Mouse (Mus musculus) MEL (cell line): ENCODE data around the gene Cysrt1. TPM values are rescaled to one million over a fixed set of nuclear protein-coding genes. Genes with fewer than 3 reads are reported as not detected.

Experiments used
- DNase-seq: peaks from one replicate; pipeline ENCODE4 v3.0.0; 2011; ENCODE audit warnings: low read depth, low spot score
- H3K27ac ChIP-seq: 2 replicates; pipeline ENCODE4 v1.5.1; 2012; ENCODE audit warnings: low read depth, mild to moderate bottlenecking, control low read depth, low read length, moderate library complexity; ENCODE audit not compliant: control insufficient read depth
- H3K27me3 ChIP-seq, 2 experiments: fragments of 150-350 bp in 1 of 2; sonication (generic) in 1 of 2; 2 replicates each; pipeline ENCODE4 v1.6.1; 2012; ENCODE audit warnings: low read length in 2 of 2, mild to moderate bottlenecking in 2 of 2, improper control_type of control experiment in 1 of 2, moderate library complexity in 1 of 2; ENCODE audit not compliant: insufficient read depth in 2 of 2, control insufficient read depth in 1 of 2
- H3K36me3 ChIP-seq, 2 experiments: 2 replicates each; pipeline ENCODE4 v1.6.1; 2012 to 2014; ENCODE audit warnings: low read length in 2 of 2, improper control_type of control experiment in 1 of 2, inconsistent platforms in 1 of 2, mild to moderate bottlenecking in 1 of 2; ENCODE audit not compliant: insufficient read depth in 2 of 2, control insufficient read depth in 1 of 2
- H3K4me1 ChIP-seq, 2 experiments: fragments of 150-350 bp in 1 of 2; sonication (generic) in 1 of 2; 2 replicates each; pipeline ENCODE4 v1.6.1; 2012; ENCODE audit warnings: low read length in 2 of 2, improper control_type of control experiment in 1 of 2, mild to moderate bottlenecking in 1 of 2; ENCODE audit not compliant: insufficient read depth in 2 of 2, control insufficient read depth in 1 of 2
- H3K4me3 ChIP-seq, 2 experiments: fragments of 150-350 bp in 1 of 2; sonication (generic) in 1 of 2; 2 replicates each; pipeline ENCODE4 v1.5.1; 2012; ENCODE audit warnings: low read depth in 2 of 2, low read length in 2 of 2, mild to moderate bottlenecking in 2 of 2, moderate library complexity in 2 of 2, control low read depth in 1 of 2, improper control_type of control experiment in 1 of 2; ENCODE audit not compliant: control insufficient read depth in 1 of 2, insufficient read depth in 1 of 2
- H3K79me2 ChIP-seq: 2 replicates; pipeline ENCODE4 v1.6.1; 2012; ENCODE audit warnings: mild to moderate bottlenecking, low read length, moderate library complexity; ENCODE audit not compliant: control insufficient read depth, poor library complexity, insufficient read depth
- H3K9ac ChIP-seq: 2 replicates; pipeline ENCODE4 v1.6.1; 2012; ENCODE audit warnings: low read depth, mild to moderate bottlenecking, control low read depth, low read length, moderate library complexity; ENCODE audit not compliant: control insufficient read depth, poor library complexity, severe bottlenecking
- H3K9me3 ChIP-seq: fragments of 150-350 bp; sonication (generic); replicated peaks from 2 replicates; pipeline ENCODE4 v1.6.1; 2012; ENCODE audit warnings: mild to moderate bottlenecking, low read length, improper control_type of control experiment, moderate library complexity; ENCODE audit not compliant: insufficient read depth
- BHLHE40 ChIP-seq: IDR thresholded peaks from 2 replicates; pipeline ENCODE4 v1.6.1; 2012; ENCODE audit warnings: low read depth, mild to moderate bottlenecking, inconsistent platforms, low read length, improper control_type of control experiment, borderline replicate concordance
- CHD1 ChIP-seq: IDR thresholded peaks from 2 replicates; pipeline ENCODE4 v1.6.1; 2012; ENCODE audit warnings: low read depth, mild to moderate bottlenecking, inconsistent platforms, low read length, improper control_type of control experiment
- CTCF ChIP-seq, 3 experiments: IDR thresholded peaks in 2 of 3; conservative IDR thresholded peaks in 1 of 3; 2 replicates each; pipeline ENCODE4 v1.5.1; 2011 to 2012; ENCODE audit warnings: low read length in 3 of 3, low read depth in 2 of 3, mild to moderate bottlenecking in 2 of 3, improper control_type of control experiment in 1 of 3, inconsistent platforms in 1 of 3, mixed read lengths in 1 of 3, moderate library complexity in 1 of 3; ENCODE audit not compliant: control insufficient read depth in 1 of 3, insufficient read depth in 1 of 3, poor library complexity in 1 of 3, severe bottlenecking in 1 of 3
- E2F4 ChIP-seq: IDR thresholded peaks from 2 replicates; pipeline ENCODE4 v1.6.1; 2011; ENCODE audit warnings: low read depth, low read length, improper control_type of control experiment, borderline replicate concordance
- ELF1 ChIP-seq: IDR thresholded peaks from 2 replicates; pipeline ENCODE4 v1.6.1; 2014; ENCODE audit warnings: low read depth, mild to moderate bottlenecking, inconsistent platforms, low read length, improper control_type of control experiment, moderate library complexity
- EP300 ChIP-seq, 2 experiments: IDR thresholded peaks; 2 replicates each; pipeline ENCODE4 v1.6.1; 2011; ENCODE audit warnings: improper control_type of control experiment in 2 of 2, low read length in 2 of 2, low read depth in 1 of 2, mild to moderate bottlenecking in 1 of 2
- ETS1 ChIP-seq: IDR thresholded peaks from 2 replicates; pipeline ENCODE4 v1.6.1; 2012; ENCODE audit warnings: low read depth, mild to moderate bottlenecking, inconsistent platforms, low read length, improper control_type of control experiment, moderate library complexity
- GABPA ChIP-seq: IDR thresholded peaks from 2 replicates; pipeline ENCODE4 v1.6.1; 2012; ENCODE audit warnings: low read depth, mild to moderate bottlenecking, inconsistent platforms, low read length, improper control_type of control experiment, moderate library complexity
- GATA1 ChIP-seq: IDR thresholded peaks from 2 replicates; pipeline ENCODE4 v1.6.1; 2011; ENCODE audit warnings: low read depth, low read length, improper control_type of control experiment
- HCFC1 ChIP-seq: IDR thresholded peaks from 2 replicates; pipeline ENCODE4 v1.6.1; 2012; ENCODE audit warnings: low read depth, mild to moderate bottlenecking, inconsistent platforms, low read length, improper control_type of control experiment, moderate library complexity
- JUND ChIP-seq: IDR thresholded peaks from 2 replicates; pipeline ENCODE4 v1.6.1; 2011; ENCODE audit warnings: low read depth, mild to moderate bottlenecking, improper control_type of control experiment, low read length
- MAX ChIP-seq: IDR thresholded peaks from 2 replicates; pipeline ENCODE4 v1.6.1; 2011; ENCODE audit warnings: low read length, improper control_type of control experiment
- MAZ ChIP-seq: IDR thresholded peaks from 2 replicates; pipeline ENCODE4 v1.6.1; 2012; ENCODE audit warnings: low read depth, mild to moderate bottlenecking, inconsistent platforms, low read length, improper control_type of control experiment
- MEF2A ChIP-seq: IDR thresholded peaks from 2 replicates; pipeline ENCODE4 v1.6.1; 2014; ENCODE audit warnings: low read depth, mild to moderate bottlenecking, inconsistent platforms, low read length, improper control_type of control experiment; ENCODE audit not compliant: poor library complexity, insufficient replicate concordance, severe bottlenecking; ENCODE audit errors: extremely low read depth
- MXI1 ChIP-seq: IDR thresholded peaks from 2 replicates; pipeline ENCODE4 v1.6.1; 2011; ENCODE audit warnings: mild to moderate bottlenecking, low read depth, low read length, improper control_type of control experiment
- MYB ChIP-seq: IDR thresholded peaks from 2 replicates; pipeline ENCODE4 v1.6.1; 2011; ENCODE audit warnings: mild to moderate bottlenecking, low read depth, low read length, improper control_type of control experiment
- MYC ChIP-seq: IDR thresholded peaks from 2 replicates; pipeline ENCODE4 v1.6.1; 2011; ENCODE audit warnings: low read depth, mild to moderate bottlenecking, low read length, improper control_type of control experiment, moderate library complexity
- NELFE ChIP-seq: IDR thresholded peaks from 2 replicates; pipeline ENCODE4 v1.6.1; 2011; ENCODE audit warnings: low read depth, low read length, improper control_type of control experiment
- NRF1 ChIP-seq: IDR thresholded peaks from 2 replicates; pipeline ENCODE4 v1.6.1; 2014; ENCODE audit warnings: low read depth, mild to moderate bottlenecking, inconsistent platforms, low read length, improper control_type of control experiment, moderate library complexity; ENCODE audit not compliant: poor library complexity, insufficient read depth, severe bottlenecking
- POLR2A ChIP-seq, 2 experiments: IDR thresholded peaks; 2 replicates each; pipeline ENCODE4 v1.6.1; 2011 to 2012; ENCODE audit warnings: low read length in 2 of 2, mild to moderate bottlenecking in 2 of 2, control low read depth in 1 of 2, improper control_type of control experiment in 1 of 2, low read depth in 1 of 2, moderate library complexity in 1 of 2; ENCODE audit not compliant: control insufficient read depth in 1 of 2, insufficient read depth in 1 of 2, poor library complexity in 1 of 2
- POLR2AphosphoS2 ChIP-seq: IDR thresholded peaks from 2 replicates; pipeline ENCODE4 v1.6.1; 2011; ENCODE audit warnings: low read length, improper control_type of control experiment
- RAD21 ChIP-seq: IDR thresholded peaks from 2 replicates; pipeline ENCODE4 v1.6.1; 2011; ENCODE audit warnings: mild to moderate bottlenecking, low read depth, low read length, improper control_type of control experiment
- SIN3A ChIP-seq: IDR thresholded peaks from 2 replicates; pipeline ENCODE4 v1.6.1; 2012; ENCODE audit warnings: low read length, improper control_type of control experiment, inconsistent platforms
- SMC3 ChIP-seq: IDR thresholded peaks from 2 replicates; pipeline ENCODE4 v1.6.1; 2011; ENCODE audit warnings: low read depth, low read length, improper control_type of control experiment
- TCF12 ChIP-seq: IDR thresholded peaks from 2 replicates; pipeline ENCODE4 v1.6.1; 2014; ENCODE audit warnings: low read depth, mild to moderate bottlenecking, inconsistent platforms, low read length, improper control_type of control experiment, moderate library complexity
- USF2 ChIP-seq, 2 experiments: IDR thresholded peaks; 2 replicates each; pipeline ENCODE4 v1.6.1; 2011 to 2012; ENCODE audit warnings: improper control_type of control experiment in 2 of 2, low read length in 2 of 2, borderline replicate concordance in 1 of 2, inconsistent platforms in 1 of 2, low read depth in 1 of 2, mild to moderate bottlenecking in 1 of 2; ENCODE audit not compliant: insufficient read depth in 1 of 2
- ZKSCAN1 ChIP-seq: IDR thresholded peaks from 2 replicates; pipeline ENCODE4 v1.6.1; 2012; ENCODE audit warnings: low read depth, mild to moderate bottlenecking, inconsistent platforms, low read length, improper control_type of control experiment, moderate library complexity
- ZMIZ1 ChIP-seq: IDR thresholded peaks from 2 replicates; pipeline ENCODE4 v1.6.1; 2012; ENCODE audit warnings: low read depth, mild to moderate bottlenecking, inconsistent platforms, low read length, improper control_type of control experiment, moderate library complexity
- ZNF384 ChIP-seq: IDR thresholded peaks from 2 replicates; pipeline ENCODE4 v1.6.1; 2012; ENCODE audit warnings: low read depth, mild to moderate bottlenecking, inconsistent platforms, low read length, improper control_type of control experiment
- polyA plus RNA-seq, 2 experiments: library from polyadenylated mRNA; stranded (reverse) in 1 of 2; unstranded in 1 of 2; fragments of >175 nt in 1 of 2; fragments of >200 nt in 1 of 2; gene quantifications; 2 replicates each; pipeline versions ENCODE4 v1.2.1 to v1.2.4; 2012; ENCODE audit warnings: low replicate concordance in 2 of 2, low read depth in 1 of 2; ENCODE audit not compliant: insufficient read length in 2 of 2, insufficient read depth in 1 of 2, missing spikeins in 1 of 2
- total RNA-seq: library from RNA; depleted of rRNA; stranded (reverse); fragments of 300-350 nt; gene quantifications from 2 replicates; pipeline ENCODE4 v1.2.3, GENCODE M21; 2012

Gene Cysrt1
- total and polyA plus RNA-seq, 3 experiments, result 0.15 to 0.19 TPM; not detected in 1

GRCm38 (mm10) chr2:25195211-25196156, 46.8 kb downstream of the Cysrt1 start (continued):
- TF ChIP-seq NRF1 (peak; percentile 63; the same call in 1 of the 2 replicates), POLR2A (IDR thresholded peaks at IDR 0.05; ENCODE audit: control insufficient read depth in 1 of 2, insufficient read depth in 1 of 2, low read depth in 1 of 2, low read length in 2 of 2, poor library complexity in 1 of 2) (peak; percentile 45 to 76), ZKSCAN1 (no peak), MXI1 (no peak; the same call in none of the 2 replicates), SIN3A (peak; percentile 53), ZMIZ1 (peak; percentile 85), ZNF384 (no peak), USF2 (IDR thresholded peaks at IDR 0.05; ENCODE audit: borderline replicate concordance in 1 of 2, insufficient read depth in 1 of 2, low read depth in 1 of 2, low read length in 2 of 2) (peak in 1 of 2 experiments; percentile 67; a peak in 3 of 4 replicates), TCF12 (0 out of 2 replicates have a peak, but pooled peaks have one; percentile 47), MAZ (no peak)

GRCm38 (mm10) chr2:25194486-25195171, 47.6 kb downstream of the Cysrt1 start:
- peak; percentile 78 for DNase-seq
- TF ChIP-seq HCFC1 (0 out of 2 replicates have a peak, but pooled peaks have one; percentile 11), POLR2AphosphoS2 (no peak; the same call in 1 of the 2 replicates), RAD21 (no peak), MEF2A (no peak), NRF1 (no peak), USF2 (IDR thresholded peaks at IDR 0.05; ENCODE audit: borderline replicate concordance in 1 of 2, insufficient read depth in 1 of 2, low read depth in 1 of 2, low read length in 2 of 2) (no peak), EP300 (IDR thresholded peaks at IDR 0.05; ENCODE audit: low read depth in 1 of 2, low read length in 2 of 2) (peak in 1 of 2 experiments; percentile 14; a peak in 1 of 4 replicates), POLR2A (IDR thresholded peaks at IDR 0.05; ENCODE audit: control insufficient read depth in 1 of 2, insufficient read depth in 1 of 2, low read depth in 1 of 2, low read length in 2 of 2, poor library complexity in 1 of 2) (peak in 1 of 2 experiments; percentile 62; a peak in 2 of 4 replicates), ELF1 (no peak), MAX (no peak), MYC (no peak), ZNF384 (no peak), MXI1 (no peak), GATA1 (no peak), BHLHE40 (peak; percentile 77), ZMIZ1 (0 out of 2 replicates have a peak, but pooled peaks have one; percentile 38), JUND (no peak), E2F4 (no peak), SMC3 (no peak), ETS1 (no peak), CTCF (IDR thresholded peaks at IDR 0.05 in 2 of 3, conservative IDR thresholded peaks at IDR 0.05 in 1 of 3; ENCODE audit: control insufficient read depth in 1 of 3, insufficient read depth in 1 of 3, low read depth in 2 of 3, low read length in 3 of 3, poor library complexity in 1 of 3, severe bottlenecking in 1 of 3) (no peak), MYB (no peak), MAZ (0 out of 2 replicates have a peak, but pooled peaks have one; percentile 45), NELFE (no peak; the same call in 1 of the 2 replicates), CHD1 (no peak), GABPA (no peak)

More at GRCm38 (mm10) chr2:25194486-25195171, 47.6 kb downstream of the Cysrt1 start:
- H3K36me3 ChIP-seq, result peaks cover 0 to 17% of the 10 kb centered on the region in 2 experiments; a peak in 2 of 4 replicates
- peaks cover 21% of the 10 kb centered on the region for H3K79me2 ChIP-seq
- peak overlapping the region; percentile 57 to 72 for H3K4me3 ChIP-seq
- H3K4me1 ChIP-seq, result peaks cover 6 to 32% of the 10 kb centered on the region in 2 experiments
- peak overlapping the region; percentile 87 for H3K9ac ChIP-seq
- peak overlapping the region; percentile 96 for H3K27ac ChIP-seq
- no peaks in the 10 kb centered on the region for H3K9me3 ChIP-seq
- H3K27me3 ChIP-seq, result no peaks in the 10 kb centered on the region
